Mouse (Mus musculus) c-Kit-positive CD71-positive TER-119-positive erythroid progenitor cells, embryonic 14.5 days (primary cell): ENCODE measurements around the gene Prpf40b.

Source experiments
- DNase-seq: peaks from one replicate; pipeline ENCODE4 v3.0.0-alpha.2; 2013; ENCODE audit warnings: low spot score

Prpf40b gene

GRCm38 (mm10) chr15:99332921-99333675 is 38.2 kb downstream of the Prpf40b start:
- peak; percentile 11 for DNase-seq

GRCm38 (mm10) chr15:99333676-99334065 is 38.8 kb downstream of the Prpf40b start:
- DNase-seq = no peak

- DNase-seq = no peak
These were observed 39.6 kb downstream of the Prpf40b start for GRCm38 (mm10) chr15:99334500-99334899.

- DNase-seq = no peak
These were observed 41.0 kb downstream of the Prpf40b start for GRCm38 (mm10) chr15:99335801-99336320.

- DNase-seq = no peak
These were observed 44.0 kb downstream of the Prpf40b start for GRCm38 (mm10) chr15:99338916-99339315.

- no peak for DNase-seq
These were observed 44.8 kb downstream of the Prpf40b start for GRCm38 (mm10) chr15:99339669-99340068.

- DNase-seq = no peak
These were observed 46.2 kb downstream of the Prpf40b start for GRCm38 (mm10) chr15:99341102-99341501.

GRCm38 (mm10) chr15:99342194-99342981 is 47.5 kb downstream of the Prpf40b start:
- no peak for DNase-seq

GRCm38 (mm10) chr15:99343414-99344147 is 48.7 kb downstream of the Prpf40b start:
- DNase-seq = no peak

- DNase-seq = no peak
These were observed 49.4 kb downstream of the Prpf40b start for GRCm38 (mm10) chr15:99344148-99344870.

- no peak for DNase-seq
These were observed 50.1 kb downstream of the Prpf40b start for GRCm38 (mm10) chr15:99344961-99345360.

- no peak for DNase-seq
These were observed 56.7 kb downstream of the Prpf40b start for GRCm38 (mm10) chr15:99351610-99352009.

GRCm38 (mm10) chr15:99352306-99352705 is 57.4 kb downstream of the Prpf40b start:
- DNase-seq = no peak

GRCm38 (mm10) chr15:99355660-99356059 is 60.8 kb downstream of the Prpf40b start:
- no peak for DNase-seq

GRCm38 (mm10) chr15:99356462-99356861 is 61.6 kb downstream of the Prpf40b start:
- no peak for DNase-seq

- DNase-seq = no peak
These were observed 64.1 kb downstream of the Prpf40b start for GRCm38 (mm10) chr15:99358952-99359351.

GRCm38 (mm10) chr15:99364022-99364530 is 69.2 kb downstream of the Prpf40b start:
- no peak for DNase-seq

GRCm38 (mm10) chr15:99364921-99365320 is 70.0 kb downstream of the Prpf40b start:
- no peak for DNase-seq
